Mouse (Mus musculus): ENCODE measurements around the gene Chd4. TPM values are rescaled to one million over a fixed set of nuclear protein-coding genes. Genes with fewer than 3 reads are reported as not detected.
A peak's percentile ranks its signal among the peaks of the same experiment; 100 is the strongest.

The Chd4 gene
- polyA plus RNA-seq, 1 experiment from 2014 or later, result 66.6 TPM

- H3K4me3 ChIP-seq (ENCODE audit: low read length), result peak overlapping the region; percentile 96
- ATAC-seq, result 0 out of 2 replicates have a peak, but pooled peaks have one; percentile 14
- H3K36me3 ChIP-seq (ENCODE audit: control insufficient read depth, insufficient read depth, low read length), result peaks cover 25% of the 10 kb centered on the region; the same call in 1 of the 2 replicates
- H3K27me3 ChIP-seq (replicated peaks; ENCODE audit: control insufficient read depth, insufficient read depth, low read length), result no peaks in the 10 kb centered on the region
- 21% methylated on average over 9 of the region's 10 CpGs for WGBS
- H3K9ac ChIP-seq (ENCODE audit: low read depth, low read length), result peak overlapping the region; percentile 92
- H3K4me1 ChIP-seq (ENCODE audit: control insufficient read depth, insufficient read depth, low read depth, low read length), result peaks cover 25% of the 10 kb centered on the region
- peak overlapping the region; percentile 90 for H3K4me2 ChIP-seq (ENCODE audit: low read length)
- H3K9me3 ChIP-seq (ENCODE audit: control insufficient read depth, low read length), result no peaks in the 10 kb centered on the region
- peak overlapping the region; percentile 94 for H3K27ac ChIP-seq (ENCODE audit: low read depth, low read length)
These were observed 71.3 kb downstream of the Chd4 start for GRCm38 (mm10) chr6:125166861-125167650.

- Histone ChIP-seq H3K27me3 (replicated peaks; ENCODE audit: control insufficient read depth, insufficient read depth, low read length) (no peaks in the 10 kb centered on the region), H3K36me3 (ENCODE audit: control insufficient read depth, insufficient read depth, low read length) (peaks cover 29% of the 10 kb centered on the region), H3K27ac (ENCODE audit: low read depth, low read length) (no peak overlapping the region), H3K4me3 (ENCODE audit: low read length) (no peak overlapping the region), H3K4me2 (ENCODE audit: low read length) (no peak overlapping the region), H3K9me3 (ENCODE audit: control insufficient read depth, low read length) (no peaks in the 10 kb centered on the region), H3K9ac (ENCODE audit: low read depth, low read length) (no peak overlapping the region), H3K4me1 (ENCODE audit: control insufficient read depth, insufficient read depth, low read depth, low read length) (peaks cover 25% of the 10 kb centered on the region)
- ATAC-seq, result no peak
- 92% methylated on average over 14 of the region's 14 CpGs for WGBS
These were observed 72.3 kb downstream of the Chd4 start for GRCm38 (mm10) chr6:125168086-125168485.

GRCm38 (mm10) chr6:125170194-125170593 lies 74.4 kb downstream of the Chd4 start:
- WGBS, result 81% methylated on average over 6 of the region's 6 CpGs

GRCm38 (mm10) chr6:125172474-125172873 lies 76.7 kb downstream of the Chd4 start:
- no peaks in the 10 kb centered on the region for H3K9me3 ChIP-seq (ENCODE audit: control insufficient read depth, low read length)
- no peak overlapping the region for H3K9ac ChIP-seq (ENCODE audit: low read depth, low read length)
- no peak overlapping the region for H3K4me2 ChIP-seq (ENCODE audit: low read length)
- WGBS, result 79% methylated on average over 2 of the region's 2 CpGs
- H3K36me3 ChIP-seq (ENCODE audit: control insufficient read depth, insufficient read depth, low read length), result peaks cover 56% of the 10 kb centered on the region
- no peak for ATAC-seq
- H3K27me3 ChIP-seq (replicated peaks; ENCODE audit: control insufficient read depth, insufficient read depth, low read length), result no peaks in the 10 kb centered on the region
- H3K27ac ChIP-seq (ENCODE audit: low read depth, low read length), result no peak overlapping the region
- H3K4me3 ChIP-seq (ENCODE audit: low read length), result no peak overlapping the region
- H3K4me1 ChIP-seq (ENCODE audit: control insufficient read depth, insufficient read depth, low read depth, low read length), result peaks cover 2% of the 10 kb centered on the region

More at GRCm38 (mm10) chr6:125170194-125170593, 74.4 kb downstream of the Chd4 start:
- Histone ChIP-seq H3K4me1 (ENCODE audit: control insufficient read depth, insufficient read depth, low read depth, low read length) (peaks cover 15% of the 10 kb centered on the region), H3K9ac (ENCODE audit: low read depth, low read length) (no peak overlapping the region), H3K36me3 (ENCODE audit: control insufficient read depth, insufficient read depth, low read length) (peaks cover 42% of the 10 kb centered on the region), H3K4me2 (ENCODE audit: low read length) (no peak overlapping the region), H3K27me3 (replicated peaks; ENCODE audit: control insufficient read depth, insufficient read depth, low read length) (no peaks in the 10 kb centered on the region), H3K9me3 (ENCODE audit: control insufficient read depth, low read length) (no peaks in the 10 kb centered on the region), H3K27ac (ENCODE audit: low read depth, low read length) (no peak overlapping the region), H3K4me3 (ENCODE audit: low read length) (no peak overlapping the region)
- ATAC-seq, result no peak

GRCm38 (mm10) chr6:125173256-125173655 lies 77.5 kb downstream of the Chd4 start:
- Histone ChIP-seq H3K27me3 (replicated peaks; ENCODE audit: control insufficient read depth, insufficient read depth, low read length) (no peaks in the 10 kb centered on the region), H3K4me2 (ENCODE audit: low read length) (no peak overlapping the region), H3K4me3 (ENCODE audit: low read length) (no peak overlapping the region), H3K4me1 (ENCODE audit: control insufficient read depth, insufficient read depth, low read depth, low read length) (no peaks in the 10 kb centered on the region), H3K36me3 (ENCODE audit: control insufficient read depth, insufficient read depth, low read length) (peaks cover 63% of the 10 kb centered on the region), H3K27ac (ENCODE audit: low read depth, low read length) (no peak overlapping the region), H3K9ac (ENCODE audit: low read depth, low read length) (no peak overlapping the region), H3K9me3 (ENCODE audit: control insufficient read depth, low read length) (no peaks in the 10 kb centered on the region)
- WGBS, result 96% methylated on average over 7 of the region's 7 CpGs
- no peak for ATAC-seq

GRCm38 (mm10) chr6:125175469-125175868 lies 79.7 kb downstream of the Chd4 start:
- Histone ChIP-seq H3K27ac (ENCODE audit: low read depth, low read length) (no peak overlapping the region), H3K4me1 (ENCODE audit: control insufficient read depth, insufficient read depth, low read depth, low read length) (no peaks in the 10 kb centered on the region), H3K4me2 (ENCODE audit: low read length) (no peak overlapping the region), H3K9me3 (ENCODE audit: control insufficient read depth, low read length) (no peaks in the 10 kb centered on the region), H3K27me3 (replicated peaks; ENCODE audit: control insufficient read depth, insufficient read depth, low read length) (no peaks in the 10 kb centered on the region), H3K9ac (ENCODE audit: low read depth, low read length) (no peak overlapping the region), H3K36me3 (ENCODE audit: control insufficient read depth, insufficient read depth, low read length) (peaks cover 67% of the 10 kb centered on the region), H3K4me3 (ENCODE audit: low read length) (no peak overlapping the region)
- no peak for ATAC-seq
- 92% methylated on average over 5 of the region's 5 CpGs for WGBS

GRCm38 (mm10) chr6:125179601-125180000 lies 83.8 kb downstream of the Chd4 start:
- peaks cover 52% of the 10 kb centered on the region for H3K36me3 ChIP-seq (ENCODE audit: control insufficient read depth, insufficient read depth, low read length)
- no peaks in the 10 kb centered on the region for H3K4me1 ChIP-seq (ENCODE audit: control insufficient read depth, insufficient read depth, low read depth, low read length)
- H3K27me3 ChIP-seq (replicated peaks; ENCODE audit: control insufficient read depth, insufficient read depth, low read length), result no peaks in the 10 kb centered on the region
- WGBS, result 89% methylated on average over 7 of the region's 7 CpGs
- no peak for ATAC-seq
- no peak overlapping the region for H3K9ac ChIP-seq (ENCODE audit: low read depth, low read length)
- no peak overlapping the region for H3K4me3 ChIP-seq (ENCODE audit: low read length)
- no peaks in the 10 kb centered on the region for H3K9me3 ChIP-seq (ENCODE audit: control insufficient read depth, low read length)
- no peak overlapping the region for H3K27ac ChIP-seq (ENCODE audit: low read depth, low read length)
- no peak overlapping the region for H3K4me2 ChIP-seq (ENCODE audit: low read length)

Small RNAs within 50 kb of the gene (microRNA-seq; reads per million reads assigned to microRNA genes)
- gene Mir7045, result not detected

Other genes with a start within 250 kb of the Chd4 start
- 7.5 and 16.2 TPM in 2 replicates for gene P3h3, start 238.2 kb upstream of the Chd4 start, polyA plus RNA-seq (2015; fragmentation: Nextera tagmentation; extraction: Ambion mirVana)
- gene Gpr162, start 232.0 kb upstream of the Chd4 start, polyA plus RNA-seq (2015; fragmentation: Nextera tagmentation; extraction: Ambion mirVana), result 30.9 and 32.9 TPM in 2 replicates
- 0.26 and 0.27 TPM in 2 replicates for gene Cd4, start 207.8 kb upstream of the Chd4 start, polyA plus RNA-seq (2015; fragmentation: Nextera tagmentation; extraction: Ambion mirVana)
- gene Lag3, start 184.3 kb upstream of the Chd4 start, polyA plus RNA-seq (2015; fragmentation: Nextera tagmentation; extraction: Ambion mirVana), result 3.0 and 3.6 TPM in 2 replicates
- 609 and 678 TPM in 2 replicates for gene Ptms, start 175.9 kb upstream of the Chd4 start, polyA plus RNA-seq (2015; fragmentation: Nextera tagmentation; extraction: Ambion mirVana)
- gene Mlf2, start 164.6 kb upstream of the Chd4 start, polyA plus RNA-seq (2015; fragmentation: Nextera tagmentation; extraction: Ambion mirVana), result 574 and 587 TPM in 2 replicates
- 107 TPM in 2 replicates for gene Cops7a, start 130.4 kb upstream of the Chd4 start, polyA plus RNA-seq (2015; fragmentation: Nextera tagmentation; extraction: Ambion mirVana)
- gene Pianp, start 99.3 kb upstream of the Chd4 start, polyA plus RNA-seq (2015; fragmentation: Nextera tagmentation; extraction: Ambion mirVana), result 67.4 and 77.9 TPM in 2 replicates
- gene Zfp384, start 86.8 kb upstream of the Chd4 start, polyA plus RNA-seq (2015; fragmentation: Nextera tagmentation; extraction: Ambion mirVana), result 11.6 and 15.2 TPM in 2 replicates
- 133 and 137 TPM in 2 replicates for gene Ing4, start 56.2 kb upstream of the Chd4 start, polyA plus RNA-seq (2015; fragmentation: Nextera tagmentation; extraction: Ambion mirVana)
- gene Acrbp, start 46.3 kb upstream of the Chd4 start, polyA plus RNA-seq (2015; fragmentation: Nextera tagmentation; extraction: Ambion mirVana), result 18.2 and 20.9 TPM in 2 replicates
- 0.36 and 0.85 TPM in 2 replicates for gene Lpar5, start 28.1 kb upstream of the Chd4 start, polyA plus RNA-seq (2015; fragmentation: Nextera tagmentation; extraction: Ambion mirVana)
- 48.6 and 50.7 TPM in 2 replicates for gene Nop2, start 35.9 kb downstream of the Chd4 start, polyA plus RNA-seq (2015; fragmentation: Nextera tagmentation; extraction: Ambion mirVana)
- gene Iffo1, start 49.3 kb downstream of the Chd4 start, polyA plus RNA-seq (2015; fragmentation: Nextera tagmentation; extraction: Ambion mirVana), result 20.3 and 21.9 TPM in 2 replicates
- 1,587 and 1,624 TPM in 2 replicates for gene Gapdh, start 70.5 kb downstream of the Chd4 start, polyA plus RNA-seq (2015; fragmentation: Nextera tagmentation; extraction: Ambion mirVana)
- 37.7 and 50.2 TPM in 2 replicates for gene Ncapd2, start 95.7 kb downstream of the Chd4 start, polyA plus RNA-seq (2015; fragmentation: Nextera tagmentation; extraction: Ambion mirVana)
- gene Mrpl51, start 95.8 kb downstream of the Chd4 start, polyA plus RNA-seq (2015; fragmentation: Nextera tagmentation; extraction: Ambion mirVana), result 140 and 154 TPM in 2 replicates
- gene Vamp1, start 119.6 kb downstream of the Chd4 start, polyA plus RNA-seq (2015; fragmentation: Nextera tagmentation; extraction: Ambion mirVana), result 41.2 and 52.8 TPM in 2 replicates
- 7.7 and 9.1 TPM in 2 replicates for gene Tapbpl, start 135.9 kb downstream of the Chd4 start, polyA plus RNA-seq (2015; fragmentation: Nextera tagmentation; extraction: Ambion mirVana)
- gene Cd27, start 141.0 kb downstream of the Chd4 start, polyA plus RNA-seq (2015; fragmentation: Nextera tagmentation; extraction: Ambion mirVana), result 1.1 and 1.4 TPM in 2 replicates
- 0.10 TPM in 1 of 2 replicates, not detected in the other for gene Tuba3a, start 190.1 kb downstream of the Chd4 start, polyA plus RNA-seq (2015; fragmentation: Nextera tagmentation; extraction: Ambion mirVana)
- 16.4 and 18.7 TPM in 2 replicates for gene Ltbr, start 217.9 kb downstream of the Chd4 start, polyA plus RNA-seq (2015; fragmentation: Nextera tagmentation; extraction: Ambion mirVana)
- gene Scnn1a, start 224.7 kb downstream of the Chd4 start, polyA plus RNA-seq (2015; fragmentation: Nextera tagmentation; extraction: Ambion mirVana), result 0.69 and 0.70 TPM in 2 replicates